Mouse (Mus musculus): ENCODE measurements around the gene Fitm1.

Fitm1 gene

DNA sequence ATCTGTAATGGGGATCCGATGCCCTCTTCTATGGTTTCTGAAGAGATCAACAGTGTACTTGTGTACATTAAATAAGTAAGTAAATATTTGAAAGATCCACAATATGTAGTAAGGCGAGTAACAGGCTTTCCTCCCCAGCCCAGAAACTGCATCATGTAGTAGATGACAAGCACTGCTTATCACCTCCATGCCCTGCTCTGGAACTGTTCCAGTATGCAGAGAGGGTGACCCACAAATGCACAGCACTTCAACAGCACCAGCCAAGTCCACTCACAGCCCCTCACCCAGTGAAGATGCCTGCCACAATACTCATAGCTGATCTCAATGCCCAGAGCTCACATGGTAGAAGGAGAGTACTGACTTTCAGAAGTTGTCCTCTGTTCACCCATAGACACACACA, 4.8 kb upstream of the Fitm1 start:
- no peak for DNase-seq (ENCODE audit: low spot score)

DNA sequence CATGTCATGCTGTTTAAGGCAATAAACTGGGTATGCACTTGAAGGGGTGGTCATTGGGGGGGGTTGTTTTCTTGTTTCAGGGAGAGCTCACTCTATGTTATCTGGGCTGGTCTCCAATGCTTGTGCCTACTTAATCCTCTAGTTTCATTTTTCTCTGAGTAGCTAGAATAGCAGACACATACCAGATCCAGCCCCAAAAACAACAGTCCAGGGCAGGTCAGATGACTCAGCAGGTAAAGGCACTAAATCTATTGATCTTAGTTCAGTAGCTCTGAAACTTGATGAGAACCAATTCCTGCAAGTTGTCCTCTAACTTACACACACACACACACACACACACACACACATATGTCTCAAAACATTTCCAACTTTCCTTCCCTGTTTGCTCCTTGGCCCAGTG, 3.7 kb upstream of the Fitm1 start:
- DNase-seq (ENCODE audit: low spot score): no peak

DNA sequence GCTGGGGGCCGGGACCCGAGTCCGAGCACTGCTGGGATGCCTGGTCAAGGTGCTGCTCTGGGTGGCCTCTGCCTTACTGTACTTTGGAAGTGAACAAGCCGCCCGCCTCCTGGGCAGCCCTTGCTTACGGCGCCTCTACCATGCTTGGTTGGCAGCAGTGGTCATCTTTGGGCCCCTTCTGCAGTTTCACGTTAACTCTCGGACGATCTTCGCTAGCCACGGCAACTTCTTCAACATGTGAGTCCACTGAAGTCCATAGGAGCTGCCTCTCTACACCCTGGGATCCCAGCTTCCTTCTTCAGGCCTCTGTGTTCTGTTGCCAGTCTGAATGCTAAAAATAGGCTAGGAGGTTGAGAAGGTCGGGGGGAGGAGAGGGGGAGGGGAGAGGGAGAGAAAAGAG, 294 bp downstream of the Fitm1 start:
- DNase-seq (ENCODE audit: low spot score): no peak

DNA sequence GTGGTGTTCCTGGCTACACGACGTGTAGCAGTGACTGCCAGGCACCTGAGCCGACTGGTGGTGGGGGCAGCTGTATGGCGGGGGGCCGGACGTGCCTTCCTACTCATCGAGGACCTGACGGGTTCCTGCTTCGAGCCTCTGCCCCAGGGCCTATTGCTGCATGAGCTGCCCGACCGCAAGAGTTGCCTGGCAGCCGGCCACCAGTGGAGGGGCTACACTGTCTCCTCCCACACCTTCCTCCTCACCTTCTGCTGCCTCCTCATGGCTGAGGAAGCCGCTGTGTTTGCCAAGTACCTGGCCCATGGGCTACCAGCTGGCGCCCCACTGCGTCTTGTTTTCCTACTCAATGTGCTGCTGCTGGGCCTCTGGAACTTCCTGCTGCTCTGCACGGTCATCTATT, 959 bp downstream of the Fitm1 start:
- DNase-seq (ENCODE audit: low spot score): no peak

DNA sequence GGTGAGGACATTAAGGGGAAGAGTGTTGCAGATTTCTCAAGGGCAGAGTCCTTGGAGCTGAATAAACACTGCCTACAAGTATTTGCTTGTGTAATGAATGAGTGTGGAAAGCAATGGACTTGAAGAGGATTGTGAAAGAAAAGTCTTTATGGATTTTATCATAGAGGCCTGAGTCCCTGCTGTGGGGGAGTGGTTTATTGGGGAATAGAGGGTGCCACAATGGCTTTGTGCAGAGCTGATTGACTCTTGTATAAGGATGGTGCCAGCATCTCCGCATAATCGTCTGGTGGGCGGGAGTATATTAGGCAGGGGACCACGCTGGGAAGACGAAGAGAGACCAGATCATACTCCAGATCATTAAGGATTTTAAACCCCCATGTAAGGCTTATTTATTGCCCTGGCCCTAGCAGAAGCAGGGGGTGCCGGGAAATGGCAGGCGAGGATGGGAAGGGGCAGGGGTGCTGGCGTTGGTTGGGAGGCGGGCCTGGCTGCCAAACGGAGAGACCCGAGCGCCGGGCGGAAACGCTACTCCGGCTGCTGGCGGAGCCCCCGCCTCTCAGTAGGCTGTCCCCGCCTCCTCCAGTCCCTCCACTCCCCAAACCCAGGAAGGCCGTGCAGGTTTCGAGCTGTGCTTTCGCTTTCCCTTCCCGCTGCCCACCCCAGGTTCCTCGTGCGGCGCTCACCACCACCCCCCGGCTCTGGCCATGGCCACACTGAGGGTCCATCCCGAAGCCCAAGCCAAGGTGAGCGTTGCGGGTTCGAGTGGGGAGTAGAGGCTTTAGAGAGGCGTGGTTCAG, 2.7 kb downstream of the Fitm1 start, which contains the start of gene Psme1:
Gene Psme1 (plus strand): TSS at position 253 of the 797 bp plus-strand sequence.
- DNase-seq (ENCODE audit: low spot score): peak; percentile 52

DNA sequence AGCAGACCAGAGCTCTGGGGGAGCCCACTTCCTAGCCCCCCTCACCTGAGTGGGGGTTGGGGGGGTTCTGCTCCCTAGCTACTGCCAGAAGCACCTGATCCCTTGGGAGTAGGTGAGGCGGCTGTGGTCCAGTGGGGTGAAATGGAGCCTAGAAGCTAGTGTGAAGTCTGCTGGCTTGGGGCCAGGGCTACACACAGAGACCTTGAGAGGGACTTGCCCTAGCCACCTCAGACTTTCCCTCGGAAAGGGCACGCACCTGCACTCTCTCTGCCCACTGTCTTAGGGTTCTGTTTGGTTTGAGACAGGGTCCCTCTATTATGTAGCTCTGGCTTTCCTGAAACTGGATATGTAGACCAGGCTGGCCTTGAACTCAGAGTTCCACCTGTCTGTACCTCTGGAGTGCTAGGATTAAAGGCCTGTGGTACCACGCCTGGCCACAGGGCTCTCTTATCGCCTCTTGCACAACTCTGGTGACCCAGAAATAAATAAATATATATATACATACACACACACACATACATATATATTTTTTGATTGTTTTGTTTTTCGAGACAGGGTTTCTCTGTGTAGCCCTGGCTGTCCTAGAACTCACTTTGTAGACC, 3.4 kb downstream of the Fitm1 start:
- peak; percentile 31 for DNase-seq (ENCODE audit: low spot score)

DNA sequence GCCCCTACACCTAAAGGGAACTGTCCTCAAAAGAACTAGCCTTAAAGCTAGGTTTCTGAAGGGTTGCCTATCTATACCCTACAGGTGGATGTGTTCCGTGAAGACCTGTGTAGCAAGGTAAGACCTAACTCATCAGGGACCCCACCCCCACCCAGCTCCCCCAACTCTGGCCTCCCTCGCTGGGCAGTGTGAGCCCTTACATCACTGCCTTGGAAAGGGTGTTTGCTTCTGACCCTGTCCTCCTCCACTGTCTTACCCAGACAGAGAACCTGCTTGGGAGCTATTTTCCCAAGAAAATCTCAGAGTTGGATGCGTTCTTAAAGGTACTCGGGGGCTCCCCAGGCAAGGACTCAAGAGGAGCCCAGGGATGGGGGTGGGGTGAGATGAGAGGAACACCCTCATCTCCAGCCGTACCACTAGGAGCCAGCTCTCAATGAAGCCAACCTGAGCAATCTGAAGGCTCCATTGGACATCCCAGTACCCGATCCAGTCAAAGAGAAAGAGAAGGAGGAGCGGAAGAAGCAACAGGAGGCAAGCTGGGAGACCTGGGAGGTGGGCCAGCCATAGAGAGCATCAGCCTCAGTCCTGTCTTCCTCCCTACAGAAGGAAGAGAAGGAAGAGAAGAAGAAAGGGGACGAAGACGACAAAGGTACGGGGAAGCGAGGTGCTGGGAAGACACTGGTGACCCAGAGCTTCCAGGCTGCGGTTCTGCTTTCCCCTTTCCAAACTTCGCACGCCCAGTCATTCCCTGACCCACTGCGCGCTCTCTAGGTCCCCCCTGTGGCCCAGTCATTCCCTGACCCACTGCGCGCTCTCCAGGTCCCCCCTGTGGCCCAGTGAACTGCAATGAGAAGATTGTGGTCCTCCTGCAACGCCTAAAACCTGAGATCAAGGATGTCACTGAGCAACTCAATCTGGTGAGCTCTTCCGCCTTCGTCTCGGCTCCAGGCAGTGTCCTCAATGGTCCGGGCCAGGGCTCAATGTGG, 4.4 kb downstream of the Fitm1 start:
- DNase-seq (ENCODE audit: low spot score): no peak

DNA sequence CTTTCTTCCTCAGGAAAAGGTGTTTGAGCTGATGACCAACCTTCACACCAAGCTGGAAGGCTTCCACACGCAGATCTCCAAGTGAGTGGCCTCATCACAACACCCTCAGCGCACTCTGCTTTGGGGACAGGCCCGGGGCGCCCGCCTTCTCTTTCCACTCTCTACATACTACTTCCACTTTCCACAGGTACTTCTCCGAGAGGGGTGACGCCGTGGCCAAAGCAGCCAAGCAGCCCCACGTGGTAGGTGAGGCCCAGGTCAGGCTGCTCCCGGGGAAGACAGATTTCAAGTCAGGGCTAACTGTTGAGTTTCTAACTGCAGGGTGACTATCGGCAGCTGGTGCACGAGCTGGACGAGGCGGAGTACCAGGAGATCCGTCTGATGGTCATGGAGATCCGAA, 5.3 kb downstream of the Fitm1 start:
- no peak for DNase-seq (ENCODE audit: low spot score)

DNA sequence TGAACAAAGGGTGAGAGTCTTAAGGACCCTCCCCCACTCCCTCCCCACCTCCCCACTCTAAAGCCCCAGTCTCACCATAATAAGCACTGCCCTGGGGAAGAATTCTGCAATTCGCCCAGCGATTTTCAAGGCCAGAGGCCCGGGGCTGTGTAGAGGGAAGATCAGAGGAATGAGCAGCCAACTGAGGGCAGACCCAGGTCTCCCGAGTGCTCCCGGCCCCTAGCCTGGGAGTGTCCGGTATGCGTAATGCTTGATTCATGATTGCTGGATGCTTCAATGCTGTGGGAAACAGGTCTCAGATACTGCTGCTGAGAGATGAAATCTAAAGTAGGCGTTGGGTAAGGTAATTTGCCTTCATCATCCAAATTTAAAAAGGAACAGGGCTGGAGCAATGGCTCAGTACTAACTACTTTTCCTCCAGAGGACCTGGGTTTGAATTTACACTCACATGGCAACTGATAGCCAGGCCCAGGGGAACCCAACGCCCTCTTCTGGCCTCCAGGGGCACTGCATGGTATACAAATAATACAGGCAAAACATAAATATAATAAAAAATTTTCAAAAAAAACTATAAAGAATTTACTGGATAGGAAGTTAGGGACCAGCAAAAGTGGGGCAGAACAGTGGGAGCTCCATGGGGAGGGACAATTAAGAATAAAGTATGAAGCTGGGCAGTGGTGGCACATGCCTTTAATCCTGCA, 6.7 kb downstream of the Fitm1 start:
- no peak for DNase-seq (ENCODE audit: low spot score)

DNA sequence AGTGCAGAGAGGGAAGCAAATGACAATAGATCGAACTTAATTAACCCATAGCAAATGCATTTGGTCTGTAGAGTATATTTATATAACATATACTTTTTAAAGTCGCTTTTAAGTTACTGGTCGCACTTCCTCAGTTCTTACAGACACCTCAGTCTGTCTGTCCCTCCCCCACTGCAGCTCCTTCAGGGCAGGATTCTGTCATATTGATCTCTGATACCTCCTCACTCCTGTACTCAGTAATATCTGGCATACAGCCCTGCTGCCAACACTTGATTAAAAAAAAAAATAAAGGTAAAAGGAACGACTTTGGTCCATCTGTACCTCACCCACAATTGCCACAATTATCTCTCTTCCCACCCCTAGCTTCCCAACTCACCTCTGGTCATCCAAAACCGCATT, 8.9 kb downstream of the Fitm1 start:
- DNase-seq (ENCODE audit: low spot score): no peak

DNA sequence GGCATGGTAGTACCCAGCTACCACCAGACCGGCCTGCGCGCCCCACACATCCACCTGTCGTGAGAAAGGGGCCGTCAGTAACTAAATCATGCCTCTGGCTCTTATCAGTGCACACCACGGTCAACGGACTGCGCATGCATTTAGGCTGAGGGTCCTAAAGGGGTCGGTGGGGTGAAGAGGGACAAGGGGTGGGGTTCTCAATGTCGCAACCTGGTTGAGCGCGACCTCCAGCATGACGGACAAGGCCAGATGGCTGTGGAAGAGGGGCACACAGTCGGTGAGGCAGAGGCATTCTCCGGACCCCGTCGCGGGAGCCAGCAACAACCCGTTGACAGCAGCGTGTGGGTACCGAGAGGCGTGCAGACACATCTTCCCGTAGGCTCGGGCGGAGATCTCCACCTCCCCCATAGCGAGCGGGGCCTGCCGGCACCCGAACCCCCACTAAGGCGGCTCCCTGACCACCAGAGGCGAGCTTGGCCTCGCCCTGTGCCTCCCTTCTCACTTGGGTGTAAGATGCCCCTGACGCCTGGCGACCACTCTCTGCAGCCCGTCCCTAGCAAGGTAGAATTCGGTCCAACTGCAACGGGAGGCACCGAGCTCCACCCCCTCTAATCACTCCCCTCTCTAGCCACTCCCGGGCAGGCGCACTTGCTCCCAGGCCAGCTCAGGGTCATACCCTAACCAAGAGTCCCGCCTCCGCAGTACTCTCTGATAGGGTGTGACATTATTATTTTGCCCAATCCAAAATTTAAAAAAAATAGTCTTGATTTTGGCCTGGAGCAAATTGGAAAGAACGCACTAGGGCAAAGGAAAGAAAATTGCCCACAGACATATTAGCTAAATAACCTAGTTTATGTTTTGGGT, 9.5 kb downstream of the Fitm1 start, which contains the start of gene Emc9:
Gene Emc9 (minus strand): TSS at position 601 of the 864 bp plus-strand sequence.
- DNase-seq (ENCODE audit: low spot score): peak; percentile 49

DNA sequence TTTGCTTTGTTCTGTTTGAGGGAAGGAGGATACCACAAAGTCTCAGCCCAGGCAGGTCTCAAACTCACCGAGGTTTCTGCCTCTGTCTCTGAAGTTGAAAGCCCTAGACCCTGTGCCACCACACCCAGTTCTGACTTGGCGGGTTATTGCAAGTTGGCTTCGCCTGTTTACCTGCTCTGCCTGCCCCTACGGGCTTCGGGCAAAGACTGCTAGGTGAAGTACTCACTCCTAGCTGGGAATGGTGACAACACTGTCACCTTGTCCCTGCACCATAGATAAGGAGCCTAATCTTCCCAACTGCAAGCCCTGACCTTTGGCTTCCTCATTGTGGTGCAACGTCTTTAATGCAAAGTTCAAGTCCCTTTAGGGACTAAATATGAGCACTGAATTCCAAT, 10.1 kb downstream of the Fitm1 start:
- no peak for DNase-seq (ENCODE audit: low spot score)

DNA sequence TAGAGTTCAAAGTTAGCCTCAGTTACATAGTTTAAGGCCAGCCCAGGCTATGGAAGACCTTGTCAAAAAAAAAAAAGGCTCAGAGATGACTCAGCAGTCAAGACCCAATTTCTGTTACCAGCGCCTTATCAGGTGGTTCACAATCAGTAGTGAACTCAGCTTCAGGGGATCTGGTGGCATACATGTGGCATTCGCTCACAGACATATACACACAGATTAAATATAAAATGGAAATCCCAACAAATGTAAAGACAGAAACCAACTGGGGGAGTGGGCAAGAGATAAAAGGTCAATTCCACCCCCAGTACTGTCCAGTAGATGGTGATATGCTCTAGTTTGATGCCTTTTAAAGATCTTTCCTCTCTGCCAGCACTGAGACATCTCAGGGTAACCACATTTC, 10.7 kb downstream of the Fitm1 start:
- DNase-seq (ENCODE audit: low spot score): no peak

DNA sequence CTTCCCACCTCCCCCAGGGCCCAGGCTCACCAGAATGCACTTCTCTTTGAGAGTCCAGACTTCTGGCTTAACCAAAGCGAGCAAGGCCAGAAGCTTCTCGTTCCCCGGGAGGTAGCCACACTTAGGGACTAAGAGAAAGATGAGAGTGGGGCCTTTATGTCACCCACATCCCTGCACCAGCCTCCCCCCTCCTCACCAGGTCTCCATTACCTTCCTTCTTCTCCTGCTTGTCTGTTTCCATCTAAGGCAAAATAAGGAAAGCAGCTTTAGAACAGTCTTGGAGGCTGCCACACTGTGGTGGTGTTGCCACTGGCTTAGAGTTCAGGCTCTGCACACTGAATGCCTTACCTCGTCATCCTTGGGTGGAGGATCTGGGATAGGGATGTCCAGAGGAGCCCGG, 13.9 kb downstream of the Fitm1 start:
- DNase-seq (ENCODE audit: low spot score): no peak

DNA sequence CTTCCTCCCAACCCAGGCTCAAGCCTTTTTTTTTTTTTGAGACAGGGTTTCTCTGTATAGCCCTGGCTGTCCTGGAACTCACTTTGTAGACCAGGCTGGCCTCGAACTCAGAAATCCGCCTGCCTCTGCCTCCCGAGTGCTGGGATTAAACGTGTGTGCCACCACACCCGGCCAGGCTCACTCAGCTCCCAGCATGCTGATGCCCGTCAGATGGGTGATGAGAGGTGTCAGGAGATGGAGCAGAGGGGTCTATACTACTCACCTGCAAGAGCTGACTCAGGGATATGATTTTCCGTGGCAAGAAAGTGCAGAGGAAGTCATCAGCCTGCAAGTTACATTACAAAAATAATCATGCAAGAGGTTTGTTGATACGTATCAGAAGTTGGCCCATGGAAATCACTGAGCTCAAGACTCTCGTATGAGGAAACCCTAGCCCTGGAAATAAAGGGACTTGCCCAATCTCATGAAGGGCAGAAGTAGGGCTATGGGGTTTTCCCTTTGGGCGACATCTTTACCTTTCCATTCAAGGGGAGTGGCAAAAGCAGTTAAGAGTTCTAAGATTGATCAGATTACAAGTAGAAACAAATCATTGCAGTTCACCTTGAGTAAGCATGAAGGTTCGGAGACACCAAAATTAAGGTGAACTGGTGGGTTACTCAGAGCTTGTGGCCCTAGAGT, 14.5 kb downstream of the Fitm1 start:
- no peak for DNase-seq (ENCODE audit: low spot score)

DNA sequence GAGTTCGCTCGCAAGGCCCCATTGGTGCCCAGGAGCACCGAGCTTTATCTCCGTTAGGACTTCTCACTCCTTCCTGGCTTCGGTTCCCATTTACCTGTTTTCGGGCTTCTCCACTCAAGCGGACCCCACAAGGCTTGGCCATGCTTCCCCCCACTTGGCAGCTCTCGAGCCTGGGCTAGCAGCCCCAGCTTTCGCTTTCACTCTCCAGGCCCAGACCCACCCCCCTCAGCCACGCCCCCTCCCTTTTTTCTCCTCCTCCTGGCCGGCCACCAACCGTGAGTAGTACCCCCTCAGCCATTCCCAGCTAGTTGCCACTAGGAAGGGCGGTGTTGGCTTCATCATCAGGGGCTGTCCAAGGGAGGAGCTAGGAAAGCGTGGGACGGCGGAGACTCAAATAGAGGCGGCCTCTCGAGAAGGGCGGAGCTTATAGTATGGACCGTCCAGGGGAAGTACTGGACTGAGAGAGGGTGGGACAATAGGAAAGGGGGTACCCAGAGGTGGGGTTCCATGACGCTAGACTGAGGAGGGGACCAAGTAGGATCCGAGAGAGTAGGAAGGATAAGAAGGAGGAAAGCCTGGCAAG, 15.4 kb downstream of the Fitm1 start, which contains the start of gene Psme2:
Gene Psme2 (minus strand): TSS at position 366 of the 583 bp plus-strand sequence.
- peak; percentile 76 for DNase-seq (ENCODE audit: low spot score)

DNA sequence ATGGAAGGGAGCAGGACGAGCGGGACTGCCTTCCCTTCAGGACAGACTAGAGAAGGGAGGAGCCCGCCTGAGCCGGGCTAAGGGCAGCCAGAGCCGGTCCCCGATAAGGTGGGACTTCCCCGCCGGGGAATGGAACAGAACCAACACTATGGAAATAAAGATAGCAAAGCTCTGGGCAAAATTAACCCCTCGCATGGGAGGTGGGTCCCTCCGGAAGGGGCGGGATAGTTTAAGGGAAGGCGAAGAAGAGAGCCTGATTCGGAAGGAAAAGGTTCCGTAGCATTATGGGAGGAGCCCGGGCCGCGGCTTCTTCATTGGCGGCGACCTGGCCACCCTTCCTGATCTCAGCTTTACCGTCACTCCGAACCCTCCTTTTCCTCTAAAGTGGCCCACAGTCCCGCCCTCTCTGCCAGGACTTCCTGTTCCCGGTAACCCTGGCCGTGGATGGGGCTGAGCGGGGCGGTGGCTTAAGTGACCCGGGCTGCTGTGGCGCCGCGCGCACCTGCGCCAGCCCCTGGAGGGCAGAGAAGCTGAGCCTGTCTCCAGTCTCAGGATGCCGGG, 16.0 kb downstream of the Fitm1 start, which contains the start of gene Rnf31:
Gene Rnf31 (plus strand): TSS at position 378 of the 561 bp plus-strand sequence.
- DNase-seq (ENCODE audit: low spot score): no peak

DNA sequence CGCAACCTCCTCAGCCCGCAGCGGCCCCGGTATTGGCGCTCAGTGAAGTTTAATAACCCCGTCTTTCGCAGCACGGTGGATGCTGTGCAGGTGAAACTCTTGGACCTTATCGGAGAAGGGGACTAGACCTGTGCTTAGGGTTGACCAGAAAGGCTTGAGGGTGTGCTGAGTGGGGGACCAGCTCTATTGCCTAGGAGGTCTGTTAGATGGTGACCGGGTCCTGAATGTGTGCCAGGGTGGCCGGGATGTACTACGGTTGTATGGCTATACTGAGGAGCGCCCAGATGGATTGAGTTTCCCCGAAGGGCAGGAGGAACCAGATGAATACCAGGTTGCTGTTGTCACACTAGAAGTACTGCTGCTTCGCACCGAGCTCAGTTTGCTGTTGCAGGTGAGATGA, 16.8 kb downstream of the Fitm1 start:
- no peak for DNase-seq (ENCODE audit: low spot score)

DNA sequence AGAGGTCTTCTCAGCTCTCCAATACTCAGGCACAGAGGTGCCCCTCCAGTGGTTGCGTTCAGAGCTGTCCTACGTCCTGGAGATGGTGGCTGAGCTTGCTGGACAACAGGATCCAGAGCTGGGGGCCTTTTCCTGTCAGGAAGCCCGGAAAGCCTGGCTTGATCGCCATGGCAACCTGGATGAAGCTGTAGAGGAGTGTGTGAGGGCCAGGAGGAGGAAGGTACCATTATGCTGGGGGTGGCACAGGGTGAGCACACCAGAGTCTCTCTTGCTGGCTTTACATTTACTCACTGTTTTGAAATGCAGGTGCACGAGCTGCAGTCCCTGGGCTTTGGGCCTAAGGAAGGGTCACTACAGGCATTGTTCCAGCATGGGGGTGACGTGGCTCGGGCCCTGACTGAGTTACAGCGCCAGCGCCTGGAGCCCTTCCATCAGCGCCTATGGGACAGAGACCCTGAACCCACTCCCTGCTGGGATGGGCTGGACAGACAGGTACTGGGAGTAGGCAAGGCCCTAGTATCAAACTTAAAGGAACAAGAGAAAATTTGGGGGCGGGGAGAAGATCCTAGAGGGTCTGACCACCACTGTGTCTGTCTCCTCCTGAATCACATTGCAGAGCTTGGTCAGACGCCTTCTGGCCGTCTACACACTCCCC, 20.7 kb downstream of the Fitm1 start:
- no peak for DNase-seq (ENCODE audit: low spot score)

Measured in ovary, postnatal 10 days (tissue).